Mouse (Mus musculus) left cerebral cortex, postnatal 10 days (tissue): ENCODE results near the gene P2rx7. TPM values are rescaled to one million over a fixed set of nuclear protein-coding genes. Genes with fewer than 3 reads are reported as not detected.

Experiments used
- DNase-seq, 2 experiments: peaks; one replicate each; pipeline ENCODE4 v3.0.0; 2021 to 2022; ENCODE audit warnings: low spot score in 2 of 2, mixed read lengths in 1 of 2; ENCODE audit errors: extremely low spot score in 1 of 2
- intact Hi-C: fragments of 180-260 bp; cut with DNase I; formaldehyde crosslinking; loops from one replicate; pipeline ENCODE4 v1.15.1; 2025
- total RNA-seq, 2 experiments: library from RNA; stranded (reverse); gene quantifications; 2 replicates each; pipeline ENCODE4 v1.2.3; 2021

Gene P2rx7
- total RNA-seq, 2 experiments from 2014 or later = 6.3 to 6.5 TPM

- intact Hi-C loops = loop anchor here (5.0 kb wide), 1 partner anchor 70 kb away; no protein-coding TSS in a partner anchor
- peak; percentile 84 to 92 for DNase-seq
Measured at GRCm38 (mm10) chr5:122707276-122708181, 63.8 kb downstream of the P2rx7 start, which contains the start of gene P2rx4. Gene P2rx4, plus strand, starts transcription at chr5:122707544.

DNA sequence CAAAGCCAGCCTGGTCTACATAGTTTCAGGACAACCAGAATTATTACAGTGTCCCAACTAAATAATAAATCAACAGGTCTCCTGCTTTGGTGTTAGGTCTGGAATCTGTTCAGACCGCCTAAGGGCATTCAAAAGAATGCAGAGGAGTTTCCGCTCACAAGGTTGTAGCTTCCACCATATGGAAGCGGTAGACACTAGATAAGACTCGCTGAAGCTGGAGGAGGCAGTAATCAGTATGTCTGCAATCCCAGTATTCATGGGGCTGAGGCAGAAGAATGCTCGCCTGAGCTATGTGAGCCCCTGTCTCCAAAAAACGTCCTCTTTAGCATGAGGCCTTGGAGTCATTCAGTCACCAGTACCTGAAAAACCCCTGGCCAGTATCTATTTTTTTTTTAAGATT, 65.1 kb downstream of the P2rx7 start:
- intact Hi-C loops = loop anchor here (5.0 kb wide), 1 partner anchor 72 kb away; no protein-coding TSS in a partner anchor
- DNase-seq = no peak

DNA sequence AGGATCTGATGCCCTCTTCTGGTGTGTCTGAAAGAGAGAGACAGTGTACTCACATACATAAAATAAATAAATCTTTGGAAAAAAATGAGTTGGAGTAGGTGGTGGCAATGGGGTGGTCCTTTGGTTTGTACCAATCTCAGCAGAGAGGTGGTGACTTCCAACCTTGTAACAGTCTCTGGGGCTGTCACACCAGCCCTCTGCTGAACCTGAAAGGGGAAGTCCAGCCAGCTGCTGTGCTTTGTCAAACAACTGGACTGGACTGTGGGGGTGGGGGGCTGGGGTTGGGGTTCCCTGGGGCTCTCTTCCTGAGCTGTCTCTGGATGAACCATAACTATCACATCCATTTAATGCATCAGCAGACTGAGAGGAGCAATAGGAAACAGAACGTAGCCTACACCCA, 72.0 kb downstream of the P2rx7 start:
- intact Hi-C loops = no loop called here
- no peak for DNase-seq

GRCm38 (mm10) chr5:122716793-122717192, 73.1 kb downstream of the P2rx7 start:
- no peak for DNase-seq
- intact Hi-C loops = no loop called here

- intact Hi-C loops = no loop called here
- no peak for DNase-seq
Measured at GRCm38 (mm10) chr5:122718400-122718799, 74.7 kb downstream of the P2rx7 start.

DNA sequence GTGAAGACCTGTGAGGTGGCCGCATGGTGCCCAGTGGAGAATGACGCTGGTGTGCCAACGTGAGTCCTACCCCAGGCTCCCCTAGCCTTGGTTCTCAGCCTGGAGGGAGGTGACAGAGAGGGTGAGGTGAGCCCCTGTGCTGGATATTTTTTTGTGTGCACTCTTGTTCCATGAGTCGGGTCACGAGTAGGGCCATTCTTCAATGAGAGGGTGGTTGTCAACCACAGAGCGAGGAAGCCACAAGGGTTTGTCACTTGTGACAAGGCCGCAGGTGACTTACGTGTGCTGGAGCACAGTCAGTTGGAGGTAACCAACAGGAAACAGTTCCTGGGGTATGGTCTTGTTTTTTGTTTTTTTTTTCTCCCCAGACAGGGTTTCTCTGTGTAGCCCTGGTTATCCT, 75.5 kb downstream of the P2rx7 start:
- no peak for DNase-seq
- intact Hi-C loops = no loop called here

DNA sequence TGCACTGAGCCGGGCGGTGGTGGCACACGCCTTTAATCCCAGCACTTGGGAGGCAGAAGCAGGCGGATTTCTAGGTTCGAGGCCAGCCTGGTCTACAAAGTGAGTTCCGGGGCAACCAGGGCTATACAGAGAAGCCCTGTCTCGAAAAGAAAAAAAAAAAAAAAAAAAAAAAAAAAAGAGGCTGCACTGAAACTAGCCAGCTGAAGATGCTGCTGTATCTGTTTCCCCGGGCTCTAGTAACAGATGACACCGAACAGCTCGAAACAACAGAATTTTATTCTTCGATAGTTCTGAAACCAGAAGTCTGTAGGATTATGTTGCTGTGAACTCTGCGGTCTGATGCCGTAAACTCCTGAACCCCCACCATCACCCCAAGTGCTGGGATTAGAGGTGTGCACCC, 81.7 kb downstream of the P2rx7 start:
- intact Hi-C loops = loop anchor here (10.0 kb wide), 1 partner anchor 301 kb away; the partner anchor contains the start of gene Anapc7
- no peak for DNase-seq

DNA sequence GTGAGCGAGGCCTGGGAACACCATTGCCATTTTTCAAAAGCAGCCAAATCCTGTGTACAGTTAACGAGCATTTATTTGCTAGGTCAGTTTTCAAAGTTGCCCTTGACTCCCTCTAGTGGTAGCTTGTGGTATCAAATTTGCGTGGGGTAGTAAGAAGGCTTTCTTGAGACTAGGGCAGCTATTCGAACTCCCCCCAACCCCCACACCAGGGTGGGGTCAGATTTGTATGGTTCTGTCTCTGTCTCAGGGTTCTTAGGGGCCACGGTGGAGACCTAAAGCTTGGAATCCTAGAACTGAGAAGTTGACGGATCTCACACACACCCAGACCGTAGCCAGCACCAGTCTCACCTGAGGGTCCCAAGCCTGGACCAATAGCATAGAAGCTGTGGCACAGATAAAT, 82.4 kb downstream of the P2rx7 start:
- peak; percentile 70 to 79 for DNase-seq
- intact Hi-C loops = loop anchor here (10.0 kb wide), 1 partner anchor 301 kb away; the partner anchor contains the start of gene Anapc7

GRCm38 (mm10) chr5:122726595-122726994, 82.9 kb downstream of the P2rx7 start:
- intact Hi-C loops = loop anchor here (10.0 kb wide), 1 partner anchor 302 kb away; the partner anchor contains the start of gene Anapc7
- no peak for DNase-seq

- no peak for DNase-seq
- intact Hi-C loops = loop anchor here (10.0 kb wide), 1 partner anchor 302 kb away; the partner anchor contains the start of gene Anapc7
Measured at GRCm38 (mm10) chr5:122727096-122727495, 83.4 kb downstream of the P2rx7 start.

DNA sequence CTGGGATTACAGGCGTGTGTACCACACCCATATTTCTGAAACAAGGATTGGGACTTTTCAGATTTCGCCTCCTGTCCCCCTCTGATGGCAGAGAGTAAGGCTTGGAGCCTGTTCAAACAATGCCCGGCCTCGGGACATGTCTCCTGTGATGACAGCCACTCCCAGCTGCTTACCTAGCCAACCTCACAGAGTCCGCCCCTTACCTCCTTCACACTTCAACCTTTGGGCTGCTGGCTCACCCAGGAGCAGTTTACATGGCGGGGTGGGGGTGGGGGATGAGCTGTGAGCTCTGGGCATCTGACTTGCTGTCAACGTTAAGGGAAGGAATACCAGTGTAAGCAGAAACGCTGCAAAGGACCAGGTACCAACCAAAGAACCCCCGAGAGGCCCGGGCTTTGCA, 87.1 kb downstream of the P2rx7 start:
- no peak for DNase-seq
- intact Hi-C loops = no loop called here

DNA sequence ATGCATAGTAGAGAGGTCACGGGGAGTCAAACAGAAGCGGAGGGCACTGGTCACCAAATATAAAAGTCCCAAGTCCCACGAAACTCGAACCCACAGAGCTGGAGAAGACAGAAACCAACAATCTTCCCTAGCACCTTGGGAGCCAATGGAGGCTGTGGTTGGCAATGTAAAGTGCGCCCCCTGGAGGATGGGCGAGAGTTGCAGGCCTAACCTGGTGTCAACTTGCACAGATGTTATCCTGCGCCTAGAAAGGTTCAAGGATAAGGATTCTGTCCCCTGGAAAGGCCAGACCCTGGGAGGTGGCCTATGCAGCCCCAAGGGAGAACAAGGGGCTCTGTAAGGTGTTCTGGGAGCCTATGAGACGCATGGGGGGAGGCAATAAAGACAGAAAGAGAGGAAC, 87.6 kb downstream of the P2rx7 start:
- DNase-seq = peak in 1 of 2 experiments; percentile 68
- intact Hi-C loops = no loop called here

- DNase-seq = peak in 1 of 2 experiments; percentile 70
- intact Hi-C loops = no loop called here
Measured at GRCm38 (mm10) chr5:122731991-122732673, 88.4 kb downstream of the P2rx7 start.

- intact Hi-C loops = no loop called here
- DNase-seq = peak in 1 of 2 experiments; percentile 33
Measured at GRCm38 (mm10) chr5:122733881-122734280, 90.2 kb downstream of the P2rx7 start.

- intact Hi-C loops = no loop called here
- DNase-seq = peak in 1 of 2 experiments; percentile 14
Measured at GRCm38 (mm10) chr5:122735853-122736252, 92.1 kb downstream of the P2rx7 start.

GRCm38 (mm10) chr5:122736761-122737160, 93.0 kb downstream of the P2rx7 start:
- peak in 1 of 2 experiments; percentile 33 for DNase-seq
- intact Hi-C loops = no loop called here
